Mouse (Mus musculus) Patski (cell line): ENCODE measurements at regions not wholly inside any gene's neighbourhood (a gene's known extent, or its start where the extent isn't known, plus 50 kb on each side); places are given as distances from the start of the nearest gene placed in this dataset.
A peak's percentile ranks its signal among the peaks of the same experiment; 100 is the strongest.
"Not testable (repeated sequence)": the region's sequence is repeated elsewhere in the genome, so short reads cannot be mapped to it uniquely, and the experiment has no call there.

Experiments used
- ATAC-seq: fragments of 100-300 bp; one replicate; pipeline ENCODE4 v1.8.0; 2021
- CTCF ChIA-PET: fragments of 350-600 bp; sonication (Branson Sonifier 250); formaldehyde crosslinking; loops from one replicate; lab custom pipeline; 2022; ENCODE audit warnings: inconsistent platforms; lab: Charles Lee
- POLR2A ChIA-PET: fragments of 350-600 bp; sonication (Branson Sonifier 250); formaldehyde crosslinking; loops from one replicate; lab custom pipeline; 2022; ENCODE audit warnings: antibody characterized with exemption, inconsistent platforms; lab: Charles Lee
- DNase-seq: peaks from one replicate; pipeline ENCODE4 v3.0.0-alpha.2; 2011; ENCODE audit warnings: low read depth, low spot score
- H3K27me3 ChIP-seq: fragments of 371-371 bp; one replicate; pipeline ENCODE4 v1.5.1; 2021
- CTCF ChIP-seq: fragments of 100-300 bp; IDR thresholded peaks from one replicate; pipeline ENCODE4 v1.5.1; 2021
- in situ Hi-C: fragments of 300-500 bp; cut with MboI; formaldehyde crosslinking; loops from 3 replicates; pipeline ENCODE4 v1.11.1; 2018; ENCODE audit warnings: low pct_unique_long_range_greater_than_20kb, mixed read lengths

GRCm38 (mm10) chr12:48020416-48020815 lies 1201.7 kb upstream of the Nova1 start:
- in situ Hi-C loops = no loop called here
- DNase-seq (no peak), ATAC-seq (peak; percentile 21)
- no peaks in the 10 kb centered on the region for H3K27me3 ChIP-seq
- ChIA-PET CTCF (no interaction called here), POLR2A (no interaction called here)
- TF ChIP-seq CTCF = no peak

GRCm38 (mm10) chr12:47975868-47976267 lies 1157.1 kb upstream of the Nova1 start:
- no peaks in the 10 kb centered on the region for H3K27me3 ChIP-seq
- ChIA-PET CTCF (no interaction called here), POLR2A (no interaction called here)
- TF ChIP-seq CTCF = no peak
- in situ Hi-C loops = no loop called here
- DNase-seq (no peak), ATAC-seq (no peak)

GRCm38 (mm10) chr12:47969655-47970054 lies 1150.9 kb upstream of the Nova1 start:
- ChIA-PET CTCF (no interaction called here), POLR2A (no interaction called here)
- no peak for DNase-seq
- ATAC-seq = no peak
- TF ChIP-seq CTCF = no peak
- H3K27me3 ChIP-seq = no peaks in the 10 kb centered on the region
- in situ Hi-C loops = no loop called here

GRCm38 (mm10) chr12:47954330-47954729 lies 1135.6 kb upstream of the Nova1 start:
- ChIA-PET CTCF (no interaction called here), POLR2A (no interaction called here)
- in situ Hi-C loops = no loop called here
- ATAC-seq (no peak), DNase-seq (no peak)
- H3K27me3 ChIP-seq = no peaks in the 10 kb centered on the region
- TF ChIP-seq CTCF = no peak

- DNase-seq, H3K27me3 ChIP-seq, CTCF ChIA-PET, ATAC-seq, POLR2A ChIA-PET, in situ Hi-C loops: not testable (repeated sequence)
Measured at GRCm38 (mm10) chr12:47939491-47939890, 1120.8 kb upstream of the Nova1 start.

- ATAC-seq (no peak), DNase-seq (no peak)
- ChIA-PET POLR2A (no interaction called here), CTCF (no interaction called here)
- no peak for TF ChIP-seq CTCF
- H3K27me3 ChIP-seq = no peaks in the 10 kb centered on the region
- in situ Hi-C loops = no loop called here
Measured at GRCm38 (mm10) chr12:47927007-47927406, 1108.3 kb upstream of the Nova1 start.
